Mouse (Mus musculus) testis, adult 2 months (tissue): ENCODE measurements around the gene Rab3a.

Experiments used
- CTCF ChIP-seq: fragments of 200-500 bp; IDR thresholded peaks from 2 replicates; pipeline ENCODE4 v1.5.1; 2012; ENCODE audit warnings: low read depth, mild to moderate bottlenecking, inconsistent platforms, low read length, moderate library complexity; ENCODE audit not compliant: control insufficient read depth, insufficient read depth, insufficient replicate concordance
- POLR2A ChIP-seq: fragments of 200-500 bp; IDR thresholded peaks from 2 replicates; pipeline ENCODE4 v1.6.1; 2012; ENCODE audit warnings: low read depth, mild to moderate bottlenecking, inconsistent platforms, low read length, moderate library complexity; ENCODE audit not compliant: control insufficient read depth

DNA sequence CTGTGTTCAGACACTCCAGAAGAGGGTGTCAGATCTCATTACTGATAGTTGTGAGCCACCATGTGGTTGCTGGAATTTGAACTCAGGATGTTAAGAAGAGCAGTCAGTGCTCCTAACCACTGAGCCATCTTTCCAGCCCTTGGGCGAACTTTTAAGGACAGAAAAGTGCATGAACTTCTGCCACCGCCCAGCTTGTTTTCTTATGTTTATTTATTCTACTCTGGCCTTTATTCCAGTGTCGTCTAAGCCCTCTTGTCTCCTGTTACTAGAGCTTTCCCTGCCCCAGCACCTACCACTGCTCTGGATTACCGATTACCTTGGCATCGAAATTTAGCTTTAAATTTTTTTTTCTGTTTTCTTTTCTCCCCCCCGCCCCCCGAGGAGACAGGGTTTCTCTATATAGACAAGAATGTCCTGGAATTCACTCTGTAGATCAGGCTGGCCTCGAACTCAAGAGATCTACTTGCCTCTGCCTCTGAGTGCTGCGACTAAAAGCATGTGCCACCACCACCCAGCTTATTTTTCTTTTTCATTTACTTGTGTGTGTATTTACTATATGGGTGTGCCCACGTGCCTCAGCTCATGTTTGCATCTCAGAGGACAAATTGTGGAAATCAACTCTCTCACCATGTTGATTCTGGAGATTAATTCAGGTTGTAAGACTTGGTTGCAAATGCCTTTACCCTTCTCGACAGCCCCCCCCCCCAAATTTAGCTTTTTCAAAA is 48.5 kb downstream of the Rab3a start:
- TF ChIP-seq CTCF (no peak), POLR2A (no peak)
